Mouse (Mus musculus) lung, postnatal 0 days (tissue): ENCODE data around the gene Smtn.

ENCODE experiments used
- CTCF ChIP-seq: IDR thresholded peaks from 2 replicates; pipeline ENCODE4 v1.5.1; 2016; ENCODE audit warnings: antibody characterized with exemption, mild to moderate bottlenecking
- EP300 ChIP-seq: IDR thresholded peaks from 2 replicates; pipeline ENCODE4 v1.6.1; 2016; ENCODE audit warnings: antibody characterized with exemption, mild to moderate bottlenecking, control low read depth

DNA sequence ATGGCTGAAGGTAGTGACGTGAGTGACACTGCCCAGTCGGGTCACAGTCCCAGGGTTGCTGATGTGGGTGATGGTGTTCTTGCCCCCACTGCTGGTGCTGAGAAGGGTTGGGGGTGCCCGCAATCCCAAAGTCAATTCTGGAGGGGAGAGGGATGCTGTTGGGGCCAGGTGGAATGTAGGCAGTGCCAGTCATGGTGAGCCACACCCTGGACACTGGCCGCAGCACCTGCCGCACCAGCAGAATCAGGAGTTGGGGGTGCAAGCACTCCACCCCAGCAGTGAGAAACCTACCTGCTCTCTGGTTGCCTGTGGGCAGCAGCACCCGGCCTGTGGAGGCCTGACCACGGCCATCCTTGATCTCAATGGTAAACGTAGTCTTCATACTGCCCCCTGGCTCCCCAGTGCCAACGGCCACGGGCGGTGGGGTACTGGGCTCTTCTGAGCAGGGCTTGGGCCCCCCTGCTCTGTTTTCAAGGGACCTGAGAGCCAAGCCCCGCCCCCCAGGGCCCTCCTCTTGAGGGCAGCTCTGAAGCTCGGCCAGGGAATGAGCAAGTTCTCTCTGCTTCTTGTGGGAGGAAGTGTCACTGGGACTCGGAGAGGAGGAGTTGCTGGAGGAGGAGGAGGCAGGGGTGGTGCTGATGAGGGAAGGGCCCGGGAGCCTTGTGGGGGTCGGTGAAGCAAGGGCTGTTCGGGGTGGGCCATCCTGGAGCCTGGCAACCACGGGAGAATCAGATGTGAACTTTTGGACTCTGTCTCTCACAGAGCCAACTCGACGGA lies 10.7 kb downstream of the Smtn start:
- TF ChIP-seq EP300: no peak
- no peak for TF ChIP-seq CTCF
